Mouse (Mus musculus) left cerebral cortex, adult 9 months (tissue): ENCODE results near the gene Rdh9.
"Not testable (repeated sequence)": the region's sequence is repeated elsewhere in the genome, so short reads cannot be mapped to it uniquely, and the experiment has no call there.

Experiments used
- DNase-seq, 2 experiments: peaks; one replicate each; pipeline ENCODE4 v3.0.0; 2022; ENCODE audit warnings: low spot score in 2 of 2

Gene Rdh9

GRCm38 (mm10) chr10:127755770-127756468 lies 20.3 kb upstream of the Rdh9 start:
- DNase-seq, result no peak

GRCm38 (mm10) chr10:127759181-127760110 lies 16.7 kb upstream of the Rdh9 start, which contains the start of the genes Rdh1 and Rdh16f1:
Gene Rdh1, plus strand, starts transcription at chr10:127759721.
Gene Rdh16f1, plus strand, starts transcription at chr10:127759787.
- DNase-seq, result no peak

- DNase-seq, result not testable (repeated sequence)
Observed at GRCm38 (mm10) chr10:127762926-127763325, 13.3 kb upstream of the Rdh9 start.

- no peak for DNase-seq
Observed at GRCm38 (mm10) chr10:127763914-127764680, 12.1 kb upstream of the Rdh9 start.

GRCm38 (mm10) chr10:127766564-127766963 lies 9.6 kb upstream of the Rdh9 start:
- no peak for DNase-seq

- not testable (repeated sequence) for DNase-seq
Observed at GRCm38 (mm10) chr10:127782321-127782720, 6.1 kb downstream of the Rdh9 start.

GRCm38 (mm10) chr10:127785411-127785810 lies 9.2 kb downstream of the Rdh9 start:
- not testable (repeated sequence) for DNase-seq

GRCm38 (mm10) chr10:127799295-127799694 lies 23.1 kb downstream of the Rdh9 start:
- no peak for DNase-seq

- no peak for DNase-seq
Observed at GRCm38 (mm10) chr10:127800891-127801290, 24.7 kb downstream of the Rdh9 start, which contains the start of gene Rdh16. Gene Rdh16, plus strand, starts transcription at chr10:127801152.

GRCm38 (mm10) chr10:127801612-127802011 lies 25.4 kb downstream of the Rdh9 start:
- DNase-seq, result no peak

- DNase-seq, result no peak
Observed at GRCm38 (mm10) chr10:127802236-127802635, 26.1 kb downstream of the Rdh9 start.

GRCm38 (mm10) chr10:127804416-127804815 lies 28.2 kb downstream of the Rdh9 start:
- DNase-seq, result no peak

- DNase-seq, result no peak
Observed at GRCm38 (mm10) chr10:127815888-127816287, 39.7 kb downstream of the Rdh9 start.

GRCm38 (mm10) chr10:127817268-127817910 lies 41.2 kb downstream of the Rdh9 start:
- not testable (repeated sequence) for DNase-seq

GRCm38 (mm10) chr10:127821806-127822205 lies 45.6 kb downstream of the Rdh9 start:
- not testable (repeated sequence) for DNase-seq

- no peak for DNase-seq
Observed at GRCm38 (mm10) chr10:127825386-127825785, 49.2 kb downstream of the Rdh9 start.

- no peak for DNase-seq
Observed at GRCm38 (mm10) chr10:127829121-127829520, 52.9 kb downstream of the Rdh9 start.

GRCm38 (mm10) chr10:127834186-127834585 lies 58.0 kb downstream of the Rdh9 start:
- not testable (repeated sequence) for DNase-seq

- DNase-seq, result no peak
Observed at GRCm38 (mm10) chr10:127835292-127835691, 59.1 kb downstream of the Rdh9 start.

GRCm38 (mm10) chr10:127837793-127838192 lies 61.6 kb downstream of the Rdh9 start:
- not testable (repeated sequence) for DNase-seq

GRCm38 (mm10) chr10:127838539-127838938 lies 62.4 kb downstream of the Rdh9 start:
- DNase-seq, result peak; percentile 5 to 18
